Mouse (Mus musculus): ENCODE measurements around the gene Gm42417. TPM values are rescaled to one million over a fixed set of nuclear protein-coding genes. Genes with fewer than 3 reads are reported as not detected.
A peak's percentile ranks its signal among the peaks of the same experiment; 100 is the strongest.

Gene Gm42417
- polyA plus RNA-seq, 1 experiment from 2014 or later: not detected

DNA sequence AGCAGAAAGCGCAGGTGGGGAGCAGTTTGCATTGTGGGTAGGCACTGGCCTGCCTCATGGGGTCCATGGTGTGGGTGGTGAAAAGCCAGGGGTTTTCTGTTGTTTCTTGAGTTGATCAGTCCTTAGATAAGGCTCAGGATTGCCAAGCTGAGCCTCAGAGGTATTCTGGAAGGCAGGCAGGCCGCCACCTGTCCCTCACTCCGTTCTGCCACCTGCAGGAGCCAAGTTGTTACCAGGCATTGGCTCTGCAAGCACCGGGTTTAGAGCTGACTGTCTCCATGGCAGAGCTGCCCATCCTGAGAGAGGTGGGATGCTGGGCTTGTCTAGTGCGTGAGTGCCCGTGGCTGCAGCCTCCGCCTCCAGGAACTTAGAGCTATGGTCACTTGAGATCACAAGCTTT, 17.0 kb downstream of the Gm42417 start:
- H3K36me3 ChIP-seq (replicated peaks; ENCODE audit: control insufficient read depth, insufficient read depth, low read depth, low read length): peaks cover 13% of the 10 kb centered on the region
- no peak overlapping the region for H3K4me2 ChIP-seq (ENCODE audit: low read depth, low read length)
- no peaks in the 10 kb centered on the region for H3K9me3 ChIP-seq (replicated peaks; ENCODE audit: control insufficient read depth, low read length)
- no peak overlapping the region for H3K27ac ChIP-seq (replicated peaks; ENCODE audit: low read depth, low read length)
- H3K4me1 ChIP-seq (ENCODE audit: control insufficient read depth, insufficient read depth, low read length): no peaks in the 10 kb centered on the region
- H3K27me3 ChIP-seq (ENCODE audit: control insufficient read depth, insufficient read depth, low read length): no peaks in the 10 kb centered on the region
- ATAC-seq (replicated peaks; ENCODE audit: insufficient number of reproducible peaks, low FRiP score, low TSS enrichment, low read depth): no peak
- H3K4me3 ChIP-seq (ENCODE audit: low read depth, low read length): no peak overlapping the region
- DNase-seq (ENCODE audit: low spot score): no peak
- H3K9ac ChIP-seq (replicated peaks; ENCODE audit: low read length): no peak overlapping the region
- 95% methylated on average over 7 of the region's 7 CpGs for WGBS

DNA sequence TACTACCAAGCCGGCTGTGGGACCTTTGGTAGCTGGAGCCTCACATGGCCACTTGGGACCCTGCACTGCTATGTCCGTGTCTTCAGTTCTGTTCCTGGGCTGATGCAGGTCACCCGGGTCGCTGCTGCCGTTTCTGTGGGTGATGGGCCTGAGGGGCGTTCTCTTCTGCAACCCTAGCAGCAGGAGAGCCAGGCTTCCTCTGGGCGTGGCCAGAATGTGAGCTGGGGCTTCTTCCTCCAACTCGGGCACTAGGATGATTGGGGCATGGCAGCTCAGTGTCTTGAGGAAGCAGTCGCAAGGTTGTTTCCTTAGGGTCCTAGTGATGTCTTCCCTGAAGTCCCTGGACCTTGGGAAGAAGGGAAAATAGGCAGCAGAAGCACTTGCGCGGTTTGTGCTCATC, 19.6 kb downstream of the Gm42417 start:
- DNase-seq (ENCODE audit: low spot score) (no peak), ATAC-seq (replicated peaks; ENCODE audit: insufficient number of reproducible peaks, low FRiP score, low TSS enrichment, low read depth) (no peak)
- WGBS: 77% methylated on average over 11 of the region's 11 CpGs
- H3K9me3 ChIP-seq (replicated peaks; ENCODE audit: control insufficient read depth, low read length): no peaks in the 10 kb centered on the region
- peaks cover 13% of the 10 kb centered on the region for H3K36me3 ChIP-seq (replicated peaks; ENCODE audit: control insufficient read depth, insufficient read depth, low read depth, low read length)
- no peak overlapping the region for H3K4me3 ChIP-seq (ENCODE audit: low read depth, low read length)
- H3K27ac ChIP-seq (replicated peaks; ENCODE audit: low read depth, low read length): no peak overlapping the region
- no peak overlapping the region for H3K9ac ChIP-seq (replicated peaks; ENCODE audit: low read length)
- no peaks in the 10 kb centered on the region for H3K27me3 ChIP-seq (ENCODE audit: control insufficient read depth, insufficient read depth, low read length)
- H3K4me2 ChIP-seq (ENCODE audit: low read depth, low read length): no peak overlapping the region
- H3K4me1 ChIP-seq (ENCODE audit: control insufficient read depth, insufficient read depth, low read length): no peaks in the 10 kb centered on the region

DNA sequence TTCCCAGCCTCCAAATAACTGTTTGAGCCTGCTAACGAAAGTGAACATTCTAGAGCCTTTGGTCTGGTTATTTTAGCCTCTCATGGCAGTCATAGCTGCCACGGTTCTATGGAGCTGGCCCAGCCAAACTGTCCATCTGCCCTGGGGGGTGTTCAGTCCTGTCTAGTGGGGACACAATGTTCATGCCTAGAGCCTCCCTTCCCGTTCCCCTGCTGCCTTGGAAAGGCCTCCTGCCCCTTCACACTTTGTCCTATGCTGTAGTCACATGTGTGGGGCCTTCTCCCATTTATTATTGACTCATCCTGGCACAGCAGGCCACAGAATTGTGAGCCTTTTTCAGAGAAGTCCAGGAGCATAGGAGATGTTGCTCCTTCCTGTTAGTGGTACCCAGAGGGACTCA, 21.0 kb downstream of the Gm42417 start:
- no peak for DNase-seq (ENCODE audit: low spot score)
- Histone ChIP-seq H3K27me3 (ENCODE audit: control insufficient read depth, insufficient read depth, low read length) (no peaks in the 10 kb centered on the region), H3K36me3 (replicated peaks; ENCODE audit: control insufficient read depth, insufficient read depth, low read depth, low read length) (peaks cover 13% of the 10 kb centered on the region)

DNA sequence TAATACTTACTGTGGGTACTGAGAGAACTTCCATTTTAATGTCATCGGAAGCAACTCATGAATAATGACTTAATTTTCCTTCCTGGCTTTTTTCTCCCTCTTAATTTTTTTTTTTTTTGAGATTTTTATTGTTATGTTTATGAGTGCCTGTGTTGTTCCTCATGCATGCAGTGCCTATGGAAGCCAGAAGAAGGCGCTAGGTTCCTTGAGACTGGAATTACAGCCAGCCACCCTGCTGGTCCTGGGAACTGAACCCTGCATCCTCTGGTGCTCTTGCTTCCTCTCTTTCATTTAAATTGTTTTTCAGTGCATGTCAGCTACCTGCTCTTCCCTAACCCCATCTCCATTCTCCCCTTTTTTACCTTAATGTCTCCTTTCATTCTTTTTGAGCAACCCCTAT, 25.5 kb downstream of the Gm42417 start:
- ATAC-seq (replicated peaks; ENCODE audit: insufficient number of reproducible peaks, low FRiP score, low TSS enrichment, low read depth) (no peak), DNase-seq (ENCODE audit: low spot score) (peak; percentile 58)
- peak overlapping the region; percentile 92 for H3K4me3 ChIP-seq (ENCODE audit: low read depth, low read length)
- H3K9ac ChIP-seq (replicated peaks; ENCODE audit: low read length): no peak overlapping the region
- no peaks in the 10 kb centered on the region for H3K9me3 ChIP-seq (replicated peaks; ENCODE audit: control insufficient read depth, low read length)
- H3K27me3 ChIP-seq (ENCODE audit: control insufficient read depth, insufficient read depth, low read length): no peaks in the 10 kb centered on the region
- H3K4me2 ChIP-seq (ENCODE audit: low read depth, low read length): peak overlapping the region; percentile 91
- 48% methylated on average over 2 of the region's 2 CpGs for WGBS
- no peak overlapping the region for H3K27ac ChIP-seq (replicated peaks; ENCODE audit: low read depth, low read length)
- no peaks in the 10 kb centered on the region for H3K36me3 ChIP-seq (replicated peaks; ENCODE audit: control insufficient read depth, insufficient read depth, low read depth, low read length)
- no peaks in the 10 kb centered on the region for H3K4me1 ChIP-seq (ENCODE audit: control insufficient read depth, insufficient read depth, low read length)

More for the DNA sequence above, 21.0 kb downstream of the Gm42417 start:
- 78% methylated on average over 3 of the region's 3 CpGs for WGBS
- Histone ChIP-seq H3K4me1 (ENCODE audit: control insufficient read depth, insufficient read depth, low read length) (no peaks in the 10 kb centered on the region), H3K4me2 (ENCODE audit: low read depth, low read length) (no peak overlapping the region), H3K4me3 (ENCODE audit: low read depth, low read length) (no peak overlapping the region), H3K9me3 (replicated peaks; ENCODE audit: control insufficient read depth, low read length) (no peaks in the 10 kb centered on the region), H3K27ac (replicated peaks; ENCODE audit: low read depth, low read length) (no peak overlapping the region), H3K9ac (replicated peaks; ENCODE audit: low read length) (no peak overlapping the region)
- no peak for ATAC-seq (replicated peaks; ENCODE audit: insufficient number of reproducible peaks, low FRiP score, low TSS enrichment, low read depth)

DNA sequence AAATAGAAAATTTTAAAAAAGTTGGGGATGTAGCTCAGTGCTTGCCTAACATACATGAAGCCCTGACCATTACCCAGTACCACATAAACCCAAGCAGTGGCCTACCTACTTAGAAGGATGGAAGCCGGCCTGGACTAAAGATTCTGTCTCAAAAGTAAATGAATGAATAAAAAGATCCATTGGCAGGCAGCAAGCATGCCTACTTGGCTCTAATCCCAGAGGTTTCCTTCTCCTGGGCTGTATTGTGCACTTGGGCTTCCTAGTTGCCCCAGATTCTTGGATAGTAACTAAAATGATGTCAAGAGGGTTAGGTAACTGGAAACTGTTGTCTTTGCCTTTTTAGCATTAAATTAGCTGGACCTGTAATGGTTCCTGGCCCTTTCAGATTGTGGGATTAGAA, 25.9 kb downstream of the Gm42417 start:
- no peak overlapping the region for H3K27ac ChIP-seq (replicated peaks; ENCODE audit: low read depth, low read length)
- H3K27me3 ChIP-seq (ENCODE audit: control insufficient read depth, insufficient read depth, low read length): no peaks in the 10 kb centered on the region
- no peaks in the 10 kb centered on the region for H3K9me3 ChIP-seq (replicated peaks; ENCODE audit: control insufficient read depth, low read length)
- ATAC-seq (replicated peaks; ENCODE audit: insufficient number of reproducible peaks, low FRiP score, low TSS enrichment, low read depth): no peak
- H3K4me2 ChIP-seq (ENCODE audit: low read depth, low read length): peak overlapping the region; percentile 91
- DNase-seq (ENCODE audit: low spot score): no peak
- 16% methylated on average over 1 of the region's 1 CpGs for WGBS
- H3K36me3 ChIP-seq (replicated peaks; ENCODE audit: control insufficient read depth, insufficient read depth, low read depth, low read length): no peaks in the 10 kb centered on the region
- no peaks in the 10 kb centered on the region for H3K4me1 ChIP-seq (ENCODE audit: control insufficient read depth, insufficient read depth, low read length)
- H3K9ac ChIP-seq (replicated peaks; ENCODE audit: low read length): peak overlapping the region; percentile 84
- peak overlapping the region; percentile 92 for H3K4me3 ChIP-seq (ENCODE audit: low read depth, low read length)

DNA sequence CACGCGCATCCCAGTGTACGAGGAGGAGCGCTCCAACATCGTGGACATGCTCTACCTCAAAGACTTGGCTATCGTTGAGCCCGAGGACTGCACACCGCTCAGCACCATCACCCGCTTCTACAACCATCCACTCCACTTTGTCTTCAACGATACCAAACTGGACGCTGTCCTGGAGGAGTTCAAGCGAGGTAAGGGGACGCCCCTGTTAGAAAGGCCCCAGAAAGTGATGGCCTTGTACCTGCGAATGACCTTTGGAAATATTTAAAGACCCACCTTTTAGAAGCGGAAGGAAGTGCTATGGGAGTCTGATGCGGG, 26.3 kb downstream of the Gm42417 start:
- Histone ChIP-seq H3K4me1 (ENCODE audit: control insufficient read depth, insufficient read depth, low read length) (no peaks in the 10 kb centered on the region), H3K27me3 (ENCODE audit: control insufficient read depth, insufficient read depth, low read length) (no peaks in the 10 kb centered on the region), H3K27ac (replicated peaks; ENCODE audit: low read depth, low read length) (peak overlapping the region; percentile 96), H3K4me2 (ENCODE audit: low read depth, low read length) (peak overlapping the region; percentile 91), H3K9ac (replicated peaks; ENCODE audit: low read length) (peak overlapping the region; percentile 84), H3K4me3 (ENCODE audit: low read depth, low read length) (peak overlapping the region; percentile 92), H3K36me3 (replicated peaks; ENCODE audit: control insufficient read depth, insufficient read depth, low read depth, low read length) (no peaks in the 10 kb centered on the region), H3K9me3 (replicated peaks; ENCODE audit: control insufficient read depth, low read length) (no peaks in the 10 kb centered on the region)
- ATAC-seq (replicated peaks; ENCODE audit: insufficient number of reproducible peaks, low FRiP score, low TSS enrichment, low read depth) (no peak), DNase-seq (ENCODE audit: low spot score) (no peak)
- under 1% methylated on average over 16 of the region's 16 CpGs for WGBS

DNA sequence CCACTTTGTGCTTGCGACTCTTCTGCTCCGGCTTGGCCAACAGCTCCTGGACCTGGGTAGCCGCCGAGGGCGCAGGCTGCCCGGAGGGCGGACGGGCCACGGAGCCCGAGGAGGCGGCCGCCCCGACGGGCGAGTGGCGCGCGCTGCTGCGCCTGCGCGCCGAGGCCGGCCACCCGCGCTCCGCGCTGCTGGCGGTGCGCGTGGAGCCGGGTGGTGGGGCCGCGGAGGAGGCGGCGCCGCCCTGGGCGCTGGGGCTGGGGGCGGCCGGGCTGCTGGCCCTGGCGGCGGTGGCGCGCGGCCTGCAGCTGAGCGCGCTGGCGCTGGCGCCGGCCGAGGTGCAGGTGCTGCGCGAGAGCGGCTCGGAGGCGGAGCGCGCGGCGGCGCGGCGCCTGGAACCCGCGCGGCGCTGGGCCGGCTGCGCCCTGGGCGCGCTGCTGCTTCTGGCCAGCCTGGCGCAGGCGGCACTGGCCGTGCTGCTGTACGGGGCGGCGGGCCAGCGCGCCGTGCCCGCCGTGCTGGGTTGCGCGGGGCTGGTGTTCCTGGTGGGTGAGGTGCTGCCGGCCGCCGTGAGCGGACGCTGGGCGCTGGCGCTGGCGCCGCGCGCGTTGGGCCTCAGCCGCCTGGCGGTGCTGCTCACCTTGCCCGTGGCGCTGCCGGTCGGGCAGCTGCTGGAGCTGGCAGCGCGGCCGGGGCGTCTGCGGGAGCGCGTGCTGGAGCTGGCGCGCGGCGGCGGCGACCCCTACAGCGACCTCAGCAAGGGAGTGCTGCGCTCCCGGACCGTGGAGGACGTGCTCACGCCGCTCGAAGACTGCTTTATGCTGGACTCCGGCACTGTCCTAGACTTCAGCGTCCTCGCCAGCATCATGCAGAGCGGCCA, 26.9 kb downstream of the Gm42417 start:
- under 1% methylated on average over 80 of the region's 126 CpGs for WGBS
- H3K9ac ChIP-seq (replicated peaks; ENCODE audit: low read length): peak overlapping the region; percentile 84
- peak overlapping the region; percentile 96 for H3K27ac ChIP-seq (replicated peaks; ENCODE audit: low read depth, low read length)
- H3K4me2 ChIP-seq (ENCODE audit: low read depth, low read length): peak overlapping the region; percentile 91
- no peaks in the 10 kb centered on the region for H3K4me1 ChIP-seq (ENCODE audit: control insufficient read depth, insufficient read depth, low read length)
- H3K9me3 ChIP-seq (replicated peaks; ENCODE audit: control insufficient read depth, low read length): no peaks in the 10 kb centered on the region
- ATAC-seq (replicated peaks; ENCODE audit: insufficient number of reproducible peaks, low FRiP score, low TSS enrichment, low read depth): peak; percentile 75
- DNase-seq (ENCODE audit: low spot score): peak; percentile 61
- H3K36me3 ChIP-seq (replicated peaks; ENCODE audit: control insufficient read depth, insufficient read depth, low read depth, low read length): no peaks in the 10 kb centered on the region
- no peaks in the 10 kb centered on the region for H3K27me3 ChIP-seq (ENCODE audit: control insufficient read depth, insufficient read depth, low read length)
- peak overlapping the region; percentile 92 for H3K4me3 ChIP-seq (ENCODE audit: low read depth, low read length)

DNA sequence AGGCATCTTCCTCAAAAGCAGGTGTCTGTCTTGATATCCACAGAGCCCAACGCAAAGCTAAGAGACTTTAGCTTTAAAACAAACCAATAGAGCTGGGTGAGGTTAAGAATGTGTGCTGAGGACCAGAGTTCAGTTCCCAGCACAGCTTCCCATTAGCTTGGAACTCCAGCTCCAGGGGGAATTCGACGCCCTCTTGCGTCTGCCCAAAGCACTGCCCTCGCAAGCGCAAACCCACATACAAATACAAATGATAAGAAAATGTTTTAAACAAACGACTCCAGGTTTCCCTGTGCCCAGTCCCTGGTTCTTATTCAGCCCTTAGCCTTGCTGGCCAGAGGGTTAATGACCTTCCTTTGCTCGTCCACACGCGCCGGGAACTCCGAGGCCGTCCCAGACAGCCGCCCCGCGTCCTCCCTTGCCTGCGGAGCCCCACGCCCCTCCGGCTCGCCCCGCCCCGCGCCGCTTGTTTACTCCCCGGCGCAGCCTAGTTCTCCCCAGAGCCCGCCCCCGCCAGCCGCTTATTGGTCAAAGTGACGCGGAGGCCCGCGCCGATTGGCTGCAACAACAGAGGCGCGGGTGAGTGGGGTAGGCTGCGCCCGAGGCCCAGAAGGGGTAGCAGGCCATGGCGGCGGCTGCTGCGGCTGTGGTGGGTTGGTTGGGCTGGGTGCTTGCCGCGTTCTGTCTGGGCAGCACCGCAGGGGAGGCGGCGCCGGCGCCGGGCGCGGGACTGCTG, 27.8 kb downstream of the Gm42417 start, which contains the start of gene Cnnm3:
Gene Cnnm3 (plus strand): TSS at position 579 of the 733 bp plus-strand sequence.
- peak within 1 kb of the TSS; percentile 92 for H3K4me3 ChIP-seq (ENCODE audit: low read depth, low read length)
- peak within 1 kb of the TSS; percentile 84 for H3K9ac ChIP-seq (replicated peaks; ENCODE audit: low read length)
- H3K9me3 ChIP-seq (replicated peaks; ENCODE audit: control insufficient read depth, low read length): no peaks in the 10 kb centered on the region
- ATAC-seq (replicated peaks; ENCODE audit: insufficient number of reproducible peaks, low FRiP score, low TSS enrichment, low read depth) (peak; percentile 96), DNase-seq (ENCODE audit: low spot score) (peak; percentile 99)
- H3K27ac ChIP-seq (replicated peaks; ENCODE audit: low read depth, low read length): peak within 1 kb of the TSS; percentile 96
- H3K27me3 ChIP-seq (ENCODE audit: control insufficient read depth, insufficient read depth, low read length): no peaks in the 10 kb centered on the region
- 1% methylated on average over 51 of the region's 51 CpGs for WGBS
- peak within 1 kb of the TSS; percentile 91 for H3K4me2 ChIP-seq (ENCODE audit: low read depth, low read length)
- no peaks in the 10 kb centered on the region for H3K36me3 ChIP-seq (replicated peaks; ENCODE audit: control insufficient read depth, insufficient read depth, low read depth, low read length)
- H3K4me1 ChIP-seq (ENCODE audit: control insufficient read depth, insufficient read depth, low read length): no peaks in the 10 kb centered on the region

Measured in embryonic facial prominence, embryonic 11.5 days (tissue).